Mouse (Mus musculus) heart, embryonic 14.5 days (tissue): Measurements from ENCODE around the gene Abat. TPM values are rescaled to one million over a fixed set of nuclear protein-coding genes. Genes with fewer than 3 reads are reported as not detected.

Experiments
- ATAC-seq: fragments of 200-750 bp; cut with Nextera tagmentation; 2 replicates; pipeline ENCODE4 v1.8.0; 2017; ENCODE audit warnings: low read depth, moderate TSS enrichment; ENCODE audit not compliant: insufficient number of reproducible peaks, insufficient read depth, low FRiP score
- H3K27ac ChIP-seq, 2 experiments: fragments of 200-500 bp in 1 of 2; fragments of 300-500 bp in 1 of 2; sonication (generic) in 1 of 2; replicated peaks in 1 of 2; 2 replicates each; pipeline ENCODE4 v1.5.1; 2012 to 2014; ENCODE audit warnings: low read depth in 2 of 2, low read length in 2 of 2, control low read depth in 1 of 2, mild to moderate bottlenecking in 1 of 2, mixed read lengths in 1 of 2; ENCODE audit not compliant: control insufficient read depth in 1 of 2, insufficient read depth in 1 of 2
- H3K27me3 ChIP-seq: fragments of 300-500 bp; sonication (generic); 2 replicates; pipeline ENCODE4 v1.6.1; 2014; ENCODE audit warnings: mild to moderate bottlenecking, low read length, control low read depth; ENCODE audit not compliant: control insufficient read depth, insufficient read depth
- H3K36me3 ChIP-seq: fragments of 300-500 bp; sonication (generic); 2 replicates; pipeline ENCODE4 v1.6.1; 2014; ENCODE audit warnings: mild to moderate bottlenecking, control low read depth, low read length, mixed read lengths; ENCODE audit not compliant: control insufficient read depth, insufficient read depth
- H3K4me1 ChIP-seq, 2 experiments: fragments of 200-500 bp in 1 of 2; fragments of 300-500 bp in 1 of 2; sonication (generic) in 1 of 2; 2 replicates each; pipeline ENCODE4 v1.6.1; 2012 to 2014; ENCODE audit warnings: low read length in 2 of 2, control low read depth in 1 of 2, mixed read lengths in 1 of 2; ENCODE audit not compliant: control insufficient read depth in 2 of 2, insufficient read depth in 2 of 2
- H3K4me2 ChIP-seq: fragments of 300-500 bp; sonication (generic); 2 replicates; pipeline ENCODE4 v1.6.1; 2014; ENCODE audit warnings: mild to moderate bottlenecking, low read length
- H3K4me3 ChIP-seq, 2 experiments: fragments of 200-500 bp in 1 of 2; fragments of 300-500 bp in 1 of 2; sonication (generic) in 1 of 2; 2 replicates each; pipeline ENCODE4 v1.5.1; 2012 to 2014; ENCODE audit warnings: low read length in 2 of 2, mild to moderate bottlenecking in 2 of 2, control low read depth in 1 of 2, low read depth in 1 of 2, moderate library complexity in 1 of 2; ENCODE audit not compliant: control insufficient read depth in 1 of 2, insufficient read depth in 1 of 2
- H3K9ac ChIP-seq: fragments of 300-500 bp; sonication (generic); 2 replicates; pipeline ENCODE4 v1.6.1; 2014; ENCODE audit warnings: mild to moderate bottlenecking, low read length
- H3K9me3 ChIP-seq: fragments of 300-500 bp; sonication (generic); 2 replicates; pipeline ENCODE4 v1.6.1; 2016; ENCODE audit warnings: low read length, control low read depth; ENCODE audit not compliant: control insufficient read depth
- WGBS: fragments of 180-500 bp; shearing (Covaris S2); extraction: QIAGEN DNeasy Blood & Tissue Kit; methylation state at CpG from one replicate; pipeline ENCODE4 v1.1.7; 2014; 5-methylcytosine and 5-hydroxymethylcytosine counted together
- polyA plus RNA-seq: library from polyadenylated mRNA; unstranded; fragments of >200 nt; fragmentation: Nextera tagmentation; extraction: Ambion mirVana; gene quantifications from 2 replicates; pipeline ENCODE4 v1.2.1, GENCODE M21; 2014

The Abat gene
- polyA plus RNA-seq, 1 experiment from 2014 or later = 27.6 TPM

GRCm38 (mm10) chr16:8665367-8665766 is 152.1 kb downstream of the Abat start:
- no peaks in the 10 kb centered on the region for H3K27me3 ChIP-seq
- H3K4me3 ChIP-seq = no peak overlapping the region
- peaks cover 39 to 52% of the 10 kb centered on the region in 2 experiments for H3K4me1 ChIP-seq
- 89% methylated on average over 5 of the region's 5 CpGs for WGBS
- H3K27ac ChIP-seq = no peak overlapping the region
- no peak overlapping the region for H3K4me2 ChIP-seq
- no peak overlapping the region for H3K9ac ChIP-seq
- no peaks in the 10 kb centered on the region for H3K9me3 ChIP-seq
- peaks cover 37% of the 10 kb centered on the region for H3K36me3 ChIP-seq
- no peak for ATAC-seq

GRCm38 (mm10) chr16:8666452-8666851 is 153.2 kb downstream of the Abat start:
- Histone ChIP-seq H3K4me3 (no peak overlapping the region), H3K9ac (peak overlapping the region; percentile 25; the same call in 1 of the 2 replicates), H3K9me3 (no peaks in the 10 kb centered on the region), H3K4me2 (peak overlapping the region; percentile 11; the same call in 1 of the 2 replicates), H3K27me3 (no peaks in the 10 kb centered on the region), H3K4me1 (peaks cover 43 to 59% of the 10 kb centered on the region in 2 experiments), H3K36me3 (peaks cover 28% of the 10 kb centered on the region), H3K27ac (peak overlapping the region; percentile 64 to 87)
- 12% methylated on average over 2 of the region's 2 CpGs for WGBS
- peak; percentile 55; the same call in 1 of the 2 replicates for ATAC-seq

- Histone ChIP-seq H3K27me3 (no peaks in the 10 kb centered on the region), H3K36me3 (peaks cover 20% of the 10 kb centered on the region), H3K27ac (peak overlapping the region; percentile 9 to 87), H3K4me3 (no peak overlapping the region), H3K4me2 (0 out of 2 replicates have a peak overlapping the region, but pooled peaks have one; percentile 11), H3K9ac (peak overlapping the region; percentile 18; the same call in 1 of the 2 replicates), H3K4me1 (peaks cover 43 to 59% of the 10 kb centered on the region in 2 experiments), H3K9me3 (no peaks in the 10 kb centered on the region)
- WGBS = 51% methylated on average over 6 of the region's 7 CpGs
- no peak for ATAC-seq
Measured at GRCm38 (mm10) chr16:8667261-8667660, 154.0 kb downstream of the Abat start.

GRCm38 (mm10) chr16:8667814-8668213 is 154.6 kb downstream of the Abat start:
- Histone ChIP-seq H3K4me3 (no peak overlapping the region), H3K9ac (peak overlapping the region; percentile 18; the same call in 1 of the 2 replicates), H3K4me2 (0 out of 2 replicates have a peak overlapping the region, but pooled peaks have one; percentile 4), H3K4me1 (peaks cover 43 to 59% of the 10 kb centered on the region in 2 experiments), H3K9me3 (no peaks in the 10 kb centered on the region), H3K27ac (peak overlapping the region; percentile 9 to 87; a peak in 3 of 4 replicates), H3K36me3 (peaks cover 14% of the 10 kb centered on the region), H3K27me3 (no peaks in the 10 kb centered on the region)
- ATAC-seq = no peak
- 54% methylated on average over 4 of the region's 4 CpGs for WGBS

GRCm38 (mm10) chr16:8668386-8668785 is 155.2 kb downstream of the Abat start:
- no peaks in the 10 kb centered on the region for H3K9me3 ChIP-seq
- H3K4me3 ChIP-seq = no peak overlapping the region
- H3K27me3 ChIP-seq = no peaks in the 10 kb centered on the region
- peak overlapping the region; percentile 5 to 87; a peak in 3 of 4 replicates for H3K27ac ChIP-seq
- H3K4me1 ChIP-seq = peaks cover 43 to 59% of the 10 kb centered on the region in 2 experiments
- WGBS = 30% methylated on average over 2 of the region's 2 CpGs
- peaks cover 8% of the 10 kb centered on the region for H3K36me3 ChIP-seq
- peak overlapping the region; percentile 39; the same call in 1 of the 2 replicates for H3K9ac ChIP-seq
- no peak for ATAC-seq
- H3K4me2 ChIP-seq = peak overlapping the region; percentile 32

- no peaks in the 10 kb centered on the region for H3K9me3 ChIP-seq
- ATAC-seq = no peak
- no peak overlapping the region for H3K4me3 ChIP-seq
- 0 out of 2 replicates have a peak, but pooled peaks cover 4% of the 10 kb centered on the region for H3K36me3 ChIP-seq
- no peaks in the 10 kb centered on the region for H3K27me3 ChIP-seq
- peak overlapping the region; percentile 17 to 87 for H3K27ac ChIP-seq
- peak overlapping the region; percentile 88 for H3K4me2 ChIP-seq
- 56% methylated on average over 5 of the region's 5 CpGs for WGBS
- peak overlapping the region; percentile 83 for H3K9ac ChIP-seq
- peaks cover 43 to 59% of the 10 kb centered on the region in 2 experiments for H3K4me1 ChIP-seq
Measured at GRCm38 (mm10) chr16:8669432-8669831, 156.2 kb downstream of the Abat start.

GRCm38 (mm10) chr16:8670041-8671035 is 157.1 kb downstream of the Abat start:
- Histone ChIP-seq H3K27me3 (no peaks in the 10 kb centered on the region), H3K4me1 (peaks cover 43 to 57% of the 10 kb centered on the region in 2 experiments), H3K4me3 (peak overlapping the region; percentile 67 to 79), H3K27ac (peak overlapping the region; percentile 76 to 87), H3K4me2 (peak overlapping the region; percentile 88), H3K9me3 (no peaks in the 10 kb centered on the region), H3K9ac (peak overlapping the region; percentile 83), H3K36me3 (0 out of 2 replicates have a peak, but pooled peaks cover 4% of the 10 kb centered on the region)
- 8% methylated on average over 15 of the region's 15 CpGs for WGBS
- no peak for ATAC-seq
